Mouse (Mus musculus) pancreas, adult 10 weeks (tissue): Measurements from ENCODE around the gene Gm10230. TPM values are rescaled to one million over a fixed set of nuclear protein-coding genes. Genes with fewer than 3 reads are reported as not detected.

Source experiments
- polyA plus RNA-seq: library from polyadenylated mRNA; stranded (reverse); fragments of 350-450 nt; fragmentation: Illumina TruSeq; extraction: RNeasy Lipid Tissue Mini Kit (QIAGEN cat#74804); gene quantifications from one replicate; pipeline ENCODE4 v1.2.3, GENCODE M21; 2015; ENCODE audit warnings: low read depth, low replicate concordance; ENCODE audit not compliant: insufficient read depth

Gene Gm10230
- polyA plus RNA-seq: not detected

DNA sequence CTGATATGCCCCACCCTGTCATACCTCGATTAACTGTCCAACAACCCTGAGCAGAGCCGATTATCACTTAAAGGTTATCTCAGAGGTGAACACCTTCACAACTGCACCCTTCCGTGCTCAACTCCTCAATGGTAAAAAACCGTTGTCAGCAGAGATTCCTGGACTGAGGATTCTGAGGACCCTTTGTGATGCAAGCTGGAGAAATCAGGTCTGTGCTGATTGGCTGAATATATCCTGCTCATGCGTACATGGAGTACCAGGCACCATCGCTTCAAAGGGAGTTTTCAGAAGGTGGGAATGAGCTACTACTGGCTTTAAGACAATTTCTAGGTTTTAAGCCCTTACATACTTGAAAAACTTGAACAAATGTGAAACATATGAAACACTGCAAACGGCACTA, at the start of gene Gm10230:
TSS of gene Gm10230 (minus strand) at position 101 of the 400 bp plus-strand sequence.

